Mouse (Mus musculus) Patski (cell line): ENCODE data around the gene Fam131a. TPM values are rescaled to one million over a fixed set of nuclear protein-coding genes. Genes with fewer than 3 reads are reported as not detected.

Source experiments
- ATAC-seq: fragments of 100-300 bp; one replicate; pipeline ENCODE4 v1.8.0; 2021
- CTCF ChIA-PET: fragments of 350-600 bp; sonication (Branson Sonifier 250); formaldehyde crosslinking; loops from one replicate; lab custom pipeline; 2022; ENCODE audit warnings: inconsistent platforms; lab: Charles Lee
- POLR2A ChIA-PET: fragments of 350-600 bp; sonication (Branson Sonifier 250); formaldehyde crosslinking; loops from one replicate; lab custom pipeline; 2022; ENCODE audit warnings: antibody characterized with exemption, inconsistent platforms; lab: Charles Lee
- DNase-seq: peaks from one replicate; pipeline ENCODE4 v3.0.0-alpha.2; 2011; ENCODE audit warnings: low read depth, low spot score
- H3K27me3 ChIP-seq: fragments of 371-371 bp; one replicate; pipeline ENCODE4 v1.5.1; 2021
- CTCF ChIP-seq: fragments of 100-300 bp; IDR thresholded peaks from one replicate; pipeline ENCODE4 v1.5.1; 2021
- in situ Hi-C: fragments of 300-500 bp; cut with MboI; formaldehyde crosslinking; loops from 3 replicates; pipeline ENCODE4 v1.11.1; 2018; ENCODE audit warnings: low pct_unique_long_range_greater_than_20kb, mixed read lengths
- polyA plus RNA-seq: library from polyadenylated mRNA; unstranded; gene quantifications from one replicate; pipeline ENCODE4 v1.2.3, GENCODE M21; 2021

Gene Fam131a
- polyA plus RNA-seq, 1 experiment from 2014 or later, result 0.69 TPM

- in situ Hi-C loops, result loop anchor here (5.0 to 25.0 kb wide), 2 partner anchors 39 to 1539 kb away; partner anchors contain the start of gene Tra2b
- ChIA-PET POLR2A (no interaction called here), CTCF (interaction anchor here (4.9 kb wide), 1 partner anchor 40 kb away, joined by 57 read pairs; no protein-coding TSS in a partner anchor)
- TF ChIP-seq CTCF, result no peak
- DNase-seq, result no peak
- H3K27me3 ChIP-seq, result no peaks in the 10 kb centered on the region
- ATAC-seq, result no peak
Measured at GRCm38 (mm10) chr16:20723247-20723646, 30.2 kb downstream of the Fam131a start.

GRCm38 (mm10) chr16:20724338-20724748 lies 31.3 kb downstream of the Fam131a start:
- DNase-seq, result no peak
- no peak for TF ChIP-seq CTCF
- no peaks in the 10 kb centered on the region for H3K27me3 ChIP-seq
- ATAC-seq, result peak; percentile 85
- POLR2A ChIA-PET, result no interaction called here
- in situ Hi-C loops, result loop anchor here (5.0 to 25.0 kb wide), 2 partner anchors 38 to 1538 kb away; partner anchors contain the start of gene Tra2b
- CTCF ChIA-PET, result interaction anchor here (1.2 to 4.9 kb wide), 4 partner anchors 15 to 39 kb away, joined by 3 to 57 read pairs (median 4); no protein-coding TSS in a partner anchor

- CTCF ChIA-PET, result interaction anchor here (1.2 to 4.9 kb wide), 2 partner anchors 14 to 38 kb away, joined by 3 to 57 read pairs; no protein-coding TSS in a partner anchor
- DNase-seq (no peak), ATAC-seq (no peak)
- H3K27me3 ChIP-seq, result no peaks in the 10 kb centered on the region
- POLR2A ChIA-PET, result no interaction called here
- no peak for TF ChIP-seq CTCF
- in situ Hi-C loops, result no loop called here
Measured at GRCm38 (mm10) chr16:20725321-20725720, 32.3 kb downstream of the Fam131a start.

GRCm38 (mm10) chr16:20725750-20726149 lies 32.7 kb downstream of the Fam131a start:
- ChIA-PET CTCF (interaction anchor here (1.2 to 4.9 kb wide), 3 partner anchors 13 to 38 kb away, joined by 3 to 57 read pairs (median 3); no protein-coding TSS in a partner anchor), POLR2A (no interaction called here)
- in situ Hi-C loops, result no loop called here
- TF ChIP-seq CTCF, result no peak
- H3K27me3 ChIP-seq, result no peaks in the 10 kb centered on the region
- no peak for DNase-seq
- ATAC-seq, result no peak

GRCm38 (mm10) chr16:20726384-20726783 lies 33.3 kb downstream of the Fam131a start:
- H3K27me3 ChIP-seq, result no peaks in the 10 kb centered on the region
- no peak for TF ChIP-seq CTCF
- ChIA-PET POLR2A (interaction anchor here (0.7 to 1.4 kb wide), 2 partner anchors 8 to 81 kb away, joined by 3 read pairs; partner anchors contain the start of gene Clcn2), CTCF (interaction anchor here (1.3 to 4.9 kb wide), 4 partner anchors 8 to 53 kb away, joined by 3 to 57 read pairs (median 4); no protein-coding TSS in a partner anchor)
- DNase-seq, result no peak
- in situ Hi-C loops, result no loop called here
- ATAC-seq, result no peak

- peaks cover 10% of the 10 kb centered on the region for H3K27me3 ChIP-seq
- DNase-seq (no peak), ATAC-seq (no peak)
- CTCF ChIA-PET, result no interaction called here
- no peak for TF ChIP-seq CTCF
- POLR2A ChIA-PET, result no interaction called here
- in situ Hi-C loops, result no loop called here
Measured at GRCm38 (mm10) chr16:20730293-20730711, 37.3 kb downstream of the Fam131a start.

GRCm38 (mm10) chr16:20731688-20732087 lies 38.6 kb downstream of the Fam131a start:
- ChIA-PET CTCF (no interaction called here), POLR2A (interaction anchor here (1.4 kb wide), 1 partner anchor 10 kb away, joined by 3 read pairs; no protein-coding TSS in a partner anchor)
- in situ Hi-C loops, result no loop called here
- TF ChIP-seq CTCF, result no peak
- DNase-seq, result no peak
- peaks cover 10% of the 10 kb centered on the region for H3K27me3 ChIP-seq
- no peak for ATAC-seq

GRCm38 (mm10) chr16:20732251-20732924 lies 39.3 kb downstream of the Fam131a start:
- DNase-seq (no peak), ATAC-seq (peak; percentile 33)
- POLR2A ChIA-PET, result interaction anchor here (0.6 to 1.4 kb wide), 2 partner anchors 9 to 986 kb away, joined by 3 read pairs; no protein-coding TSS in a partner anchor
- no peak for TF ChIP-seq CTCF
- CTCF ChIA-PET, result no interaction called here
- in situ Hi-C loops, result no loop called here
- peaks cover 10% of the 10 kb centered on the region for H3K27me3 ChIP-seq

GRCm38 (mm10) chr16:20732925-20733730 lies 40.1 kb downstream of the Fam131a start, which contains the start of gene Chrd:
Chrd (plus strand) TSS chr16:20733127.
- DNase-seq (no peak), ATAC-seq (peak; percentile 83)
- peaks cover 10% of the 10 kb centered on the region for H3K27me3 ChIP-seq
- ChIA-PET POLR2A (interaction anchor here (0.5 to 1.4 kb wide), 3 partner anchors 8 to 986 kb away, joined by 3 read pairs; no protein-coding TSS in a partner anchor), CTCF (no interaction called here)
- TF ChIP-seq CTCF, result no peak
- in situ Hi-C loops, result no loop called here
